Mouse (Mus musculus): ENCODE data around the gene Cnp.
A peak's percentile ranks its signal among the peaks of the same experiment; 100 is the strongest.

Gene Cnp

GRCm38 (mm10) chr11:100619485-100619975 is 44.8 kb downstream of the Cnp start:
- DNase-seq (ENCODE audit: low read depth, low spot score), result peak; percentile 92

- no peak for DNase-seq (ENCODE audit: low read depth, low spot score)
Observed at GRCm38 (mm10) chr11:100619982-100620381, 45.3 kb downstream of the Cnp start, which contains the start of gene Dnajc7. Dnajc7 (minus strand) TSS chr11:100620168.

GRCm38 (mm10) chr11:100622714-100623113 is 48.0 kb downstream of the Cnp start:
- peak; percentile 94 for DNase-seq (ENCODE audit: low read depth, low spot score)

- DNase-seq (ENCODE audit: low read depth, low spot score), result peak; percentile 36
Observed at GRCm38 (mm10) chr11:100623867-100624266, 49.2 kb downstream of the Cnp start.

GRCm38 (mm10) chr11:100625754-100626700 is 51.3 kb downstream of the Cnp start:
- DNase-seq (ENCODE audit: low read depth, low spot score), result no peak

- DNase-seq (ENCODE audit: low read depth, low spot score), result peak; percentile 67
Observed at GRCm38 (mm10) chr11:100626701-100627195, 52.0 kb downstream of the Cnp start.

GRCm38 (mm10) chr11:100628056-100628455 is 53.4 kb downstream of the Cnp start:
- DNase-seq (ENCODE audit: low read depth, low spot score), result no peak

GRCm38 (mm10) chr11:100628862-100629352 is 54.2 kb downstream of the Cnp start:
- DNase-seq (ENCODE audit: low read depth, low spot score), result no peak

GRCm38 (mm10) chr11:100634530-100634929 is 59.8 kb downstream of the Cnp start:
- DNase-seq (ENCODE audit: low read depth, low spot score), result no peak

GRCm38 (mm10) chr11:100640159-100640906 is 65.6 kb downstream of the Cnp start:
- DNase-seq (ENCODE audit: low read depth, low spot score), result no peak

Data from 3T3-L1 (cell line).